Mouse (Mus musculus) thymus, postnatal 14 days (tissue): ENCODE data around the gene Olfr517.

Source experiments
- DNase-seq: peaks from one replicate; pipeline ENCODE4 v3.0.0; 2021

Olfr517 gene

GRCm38 (mm10) chr7:108872279-108872678, at the start of gene Olfr517:
Olfr517 (minus strand) TSS chr7:108872379.
- DNase-seq: no peak

GRCm38 (mm10) chr7:108903969-108904368, 31.8 kb upstream of the Olfr517 start:
- no peak for DNase-seq

- DNase-seq: no peak
Measured at GRCm38 (mm10) chr7:108894320-108894719, 22.1 kb upstream of the Olfr517 start, which contains the start of gene Olfr519. Olfr519 (minus strand) TSS chr7:108894420.

- DNase-seq: no peak
Measured at GRCm38 (mm10) chr7:108884906-108885305, 12.7 kb upstream of the Olfr517 start, which contains the start of gene Olfr518. Olfr518 (minus strand) TSS chr7:108885006.

GRCm38 (mm10) chr7:108850429-108850828, 21.8 kb downstream of the Olfr517 start, which contains the start of gene Olfr516:
Olfr516 (minus strand) TSS chr7:108850529.
- DNase-seq: no peak

DNA sequence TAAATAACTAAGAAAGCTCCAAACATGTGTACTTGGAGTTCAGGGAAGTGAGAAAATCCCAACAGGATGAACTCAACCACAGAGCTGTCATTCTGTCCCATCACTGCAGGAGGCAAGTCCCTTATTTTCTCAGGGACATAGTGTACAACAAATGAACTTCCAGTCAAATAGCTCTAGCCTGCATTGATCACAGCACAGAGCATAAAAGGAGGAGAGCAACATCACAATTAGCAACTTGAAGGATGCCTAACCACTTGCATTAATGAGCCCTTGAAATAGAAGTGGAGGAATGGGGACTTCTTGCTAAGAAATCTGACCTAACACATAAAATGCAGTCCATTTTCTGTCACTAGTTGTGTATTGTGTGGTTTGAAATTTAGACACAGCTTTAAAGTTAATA, 46.3 kb downstream of the Olfr517 start, which contains the start of gene Olfr514:
TSS of gene Olfr514 (minus strand) at position 101 of the 400 bp plus-strand sequence.
- no peak for DNase-seq
